Mouse (Mus musculus): ENCODE results near the gene Gm45717.
"Not testable (repeated sequence)": the region's sequence is repeated elsewhere in the genome, so short reads cannot be mapped to it uniquely, and the experiment has no call there.

The Gm45717 gene

GRCm38 (mm10) chr7:140968710-140969109 lies 13.0 kb upstream of the Gm45717 start:
- DNase-seq (ENCODE audit: low spot score) = not testable (repeated sequence)

- DNase-seq (ENCODE audit: low spot score) = no peak
Measured at GRCm38 (mm10) chr7:140967862-140968591, 12.3 kb upstream of the Gm45717 start.

GRCm38 (mm10) chr7:140966921-140967320 lies 11.2 kb upstream of the Gm45717 start, which contains the start of gene Ifitm1:
TSS of gene Ifitm1 (plus strand) at chr7:140967221.
- DNase-seq (ENCODE audit: low spot score) = no peak

GRCm38 (mm10) chr7:140962733-140963132 lies 7.0 kb upstream of the Gm45717 start:
- DNase-seq (ENCODE audit: low spot score) = no peak

GRCm38 (mm10) chr7:140961416-140961815 lies 5.7 kb upstream of the Gm45717 start:
- no peak for DNase-seq (ENCODE audit: low spot score)

GRCm38 (mm10) chr7:140960026-140960425 lies 4.3 kb upstream of the Gm45717 start:
- no peak for DNase-seq (ENCODE audit: low spot score)

GRCm38 (mm10) chr7:140959181-140959901 lies 3.6 kb upstream of the Gm45717 start:
- DNase-seq (ENCODE audit: low spot score) = peak; percentile 65

- DNase-seq (ENCODE audit: low spot score) = no peak
Measured at GRCm38 (mm10) chr7:140956556-140956869, 776 bp upstream of the Gm45717 start.

- DNase-seq (ENCODE audit: low spot score) = no peak
Measured at GRCm38 (mm10) chr7:140955342-140955741, 395 bp downstream of the Gm45717 start.

- DNase-seq (ENCODE audit: low spot score) = no peak
Measured at GRCm38 (mm10) chr7:140954733-140955071, 1.0 kb downstream of the Gm45717 start.

- DNase-seq (ENCODE audit: low spot score) = no peak
Measured at GRCm38 (mm10) chr7:140953800-140954732, 1.7 kb downstream of the Gm45717 start.

GRCm38 (mm10) chr7:140953133-140953532 lies 2.6 kb downstream of the Gm45717 start:
- no peak for DNase-seq (ENCODE audit: low spot score)

GRCm38 (mm10) chr7:140952441-140952840 lies 3.3 kb downstream of the Gm45717 start:
- no peak for DNase-seq (ENCODE audit: low spot score)

GRCm38 (mm10) chr7:140951765-140952164 lies 4.0 kb downstream of the Gm45717 start:
- no peak for DNase-seq (ENCODE audit: low spot score)

GRCm38 (mm10) chr7:140951051-140951450 lies 4.7 kb downstream of the Gm45717 start:
- DNase-seq (ENCODE audit: low spot score) = no peak

- DNase-seq (ENCODE audit: low spot score) = no peak
Measured at GRCm38 (mm10) chr7:140949824-140950530, 5.8 kb downstream of the Gm45717 start, which contains the start of gene Ifitm5. TSS of gene Ifitm5 (minus strand) at chr7:140950291.

- DNase-seq (ENCODE audit: low spot score) = no peak
Measured at GRCm38 (mm10) chr7:140949255-140949654, 6.5 kb downstream of the Gm45717 start.

GRCm38 (mm10) chr7:140948161-140948560 lies 7.6 kb downstream of the Gm45717 start:
- DNase-seq (ENCODE audit: low spot score) = no peak

- DNase-seq (ENCODE audit: low spot score) = no peak
Measured at GRCm38 (mm10) chr7:140946980-140947379, 8.8 kb downstream of the Gm45717 start.

- no peak for DNase-seq (ENCODE audit: low spot score)
Measured at GRCm38 (mm10) chr7:140946311-140946710, 9.4 kb downstream of the Gm45717 start.

GRCm38 (mm10) chr7:140945247-140945646 lies 10.5 kb downstream of the Gm45717 start:
- DNase-seq (ENCODE audit: low spot score) = no peak

GRCm38 (mm10) chr7:140944236-140944635 lies 11.5 kb downstream of the Gm45717 start:
- no peak for DNase-seq (ENCODE audit: low spot score)

All from MN1 (cell line).